Mouse (Mus musculus) left cerebral cortex, postnatal 10 days (tissue): ENCODE data around the gene Coro6. TPM values are rescaled to one million over a fixed set of nuclear protein-coding genes. Genes with fewer than 3 reads are reported as not detected.

Experiments used
- DNase-seq, 2 experiments: peaks; one replicate each; pipeline ENCODE4 v3.0.0; 2021 to 2022; ENCODE audit warnings: low spot score in 2 of 2, mixed read lengths in 1 of 2; ENCODE audit errors: extremely low spot score in 1 of 2
- intact Hi-C: fragments of 180-260 bp; cut with DNase I; formaldehyde crosslinking; loops from one replicate; pipeline ENCODE4 v1.15.1; 2025
- total RNA-seq, 2 experiments: library from RNA; stranded (reverse); gene quantifications; 2 replicates each; pipeline ENCODE4 v1.2.3; 2021

The Coro6 gene
- 10 to 100 TPM; 18.4 to 21.1 TPM for total RNA-seq

- peak in 1 of 2 experiments; percentile 83 for DNase-seq
- intact Hi-C loops = loop anchor here (10.0 kb wide), 1 partner anchor 368 kb away; no protein-coding TSS in a partner anchor
Measured at GRCm38 (mm10) chr11:77462283-77463100, at the start of gene Coro6. Coro6 (plus strand) TSS chr11:77462411.

- DNase-seq = no peak
- intact Hi-C loops = no loop called here
Measured at GRCm38 (mm10) chr11:77414141-77414839, 47.9 kb upstream of the Coro6 start.

- DNase-seq = peak in 1 of 2 experiments; percentile 45
- intact Hi-C loops = no loop called here
Measured at GRCm38 (mm10) chr11:77416212-77417000, 45.8 kb upstream of the Coro6 start.

- intact Hi-C loops = no loop called here
- DNase-seq = no peak
Measured at GRCm38 (mm10) chr11:77418021-77418420, 44.2 kb upstream of the Coro6 start.

- intact Hi-C loops = no loop called here
- DNase-seq = no peak
Measured at GRCm38 (mm10) chr11:77423175-77423859, 38.9 kb upstream of the Coro6 start.

- intact Hi-C loops = no loop called here
Measured at GRCm38 (mm10) chr11:77428446-77428845, 33.8 kb upstream of the Coro6 start.

GRCm38 (mm10) chr11:77437026-77437425 is 25.2 kb upstream of the Coro6 start:
- no peak for DNase-seq
- intact Hi-C loops = no loop called here

More at GRCm38 (mm10) chr11:77428446-77428845, 33.8 kb upstream of the Coro6 start:
- DNase-seq = no peak

- intact Hi-C loops = loop anchor here (5.0 kb wide), 1 partner anchor 223 kb away; the partner anchor contains the start of gene Ssh2
- peak in 1 of 2 experiments; percentile 26 for DNase-seq
Measured at GRCm38 (mm10) chr11:77440081-77440480, 22.1 kb upstream of the Coro6 start.

- DNase-seq = no peak
- intact Hi-C loops = loop anchor here (5.0 kb wide), 1 partner anchor 224 kb away; the partner anchor contains the start of gene Ssh2
Measured at GRCm38 (mm10) chr11:77441020-77441419, 21.2 kb upstream of the Coro6 start.

- DNase-seq = peak in 1 of 2 experiments; percentile 51
- intact Hi-C loops = loop anchor here (5.0 kb wide), 1 partner anchor 225 kb away; the partner anchor contains the start of gene Ssh2
Measured at GRCm38 (mm10) chr11:77442186-77443170, 19.7 kb upstream of the Coro6 start.

GRCm38 (mm10) chr11:77444939-77445338 is 17.3 kb upstream of the Coro6 start:
- no peak for DNase-seq
- intact Hi-C loops = loop anchor here (5.0 kb wide), 2 partner anchors 128 to 228 kb away; partner anchors contain the start of gene Ssh2

- intact Hi-C loops = loop anchor here (5.0 kb wide), 1 partner anchor 129 kb away; no protein-coding TSS in a partner anchor
- DNase-seq = peak in 1 of 2 experiments; percentile 33
Measured at GRCm38 (mm10) chr11:77446628-77447041, 15.6 kb upstream of the Coro6 start.

GRCm38 (mm10) chr11:77449224-77449623 is 13.0 kb upstream of the Coro6 start:
- DNase-seq = no peak
- intact Hi-C loops = loop anchor here (5.0 kb wide), 1 partner anchor 132 kb away; no protein-coding TSS in a partner anchor

GRCm38 (mm10) chr11:77451670-77452069 is 10.5 kb upstream of the Coro6 start:
- intact Hi-C loops = no loop called here
- DNase-seq = no peak

- DNase-seq = no peak
- intact Hi-C loops = no loop called here
Measured at GRCm38 (mm10) chr11:77453388-77453787, 8.8 kb upstream of the Coro6 start.

GRCm38 (mm10) chr11:77455770-77456510 is 6.3 kb upstream of the Coro6 start:
- intact Hi-C loops = no loop called here

More at GRCm38 (mm10) chr11:77455770-77456510, 6.3 kb upstream of the Coro6 start:
- no peak for DNase-seq
